Mouse (Mus musculus): ENCODE results near the gene Tnnt1. TPM values are rescaled to one million over a fixed set of nuclear protein-coding genes. Genes with fewer than 3 reads are reported as not detected.

Gene Tnnt1
- total RNA-seq, 2 experiments from 2014 or later = 7.4 to 9.2 TPM

DNA sequence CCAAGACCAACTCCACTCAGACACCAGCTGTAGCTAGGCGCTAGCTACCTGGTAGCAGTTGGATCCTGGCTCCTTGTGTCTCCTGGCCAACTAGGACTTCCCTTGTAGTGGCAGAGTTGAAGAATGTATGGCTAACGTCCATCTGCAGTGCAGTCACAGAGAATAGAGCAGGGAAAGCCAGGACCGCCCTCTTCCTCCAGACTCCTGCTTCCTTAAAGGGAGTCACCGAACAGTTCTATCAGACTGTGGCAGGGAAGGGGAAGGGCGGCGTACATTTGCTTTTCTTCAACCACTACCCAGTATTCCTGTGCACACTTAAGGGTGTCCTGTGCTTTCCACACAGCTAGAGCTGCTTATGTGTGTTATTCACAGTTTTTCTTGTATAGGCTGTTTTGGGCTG, 24.9 kb downstream of the Tnnt1 start:
- Histone ChIP-seq H3K4me3 (no peak overlapping the region), H3K27ac (no peak overlapping the region)
- no peak for DNase-seq (ENCODE audit: extremely low spot score in 1 of 2, low spot score in 2 of 2)
- intact Hi-C loops (cut with DNase I) = no loop called here
- no peak for TF ChIP-seq CTCF (IDR thresholded peaks at IDR 0.05)

DNA sequence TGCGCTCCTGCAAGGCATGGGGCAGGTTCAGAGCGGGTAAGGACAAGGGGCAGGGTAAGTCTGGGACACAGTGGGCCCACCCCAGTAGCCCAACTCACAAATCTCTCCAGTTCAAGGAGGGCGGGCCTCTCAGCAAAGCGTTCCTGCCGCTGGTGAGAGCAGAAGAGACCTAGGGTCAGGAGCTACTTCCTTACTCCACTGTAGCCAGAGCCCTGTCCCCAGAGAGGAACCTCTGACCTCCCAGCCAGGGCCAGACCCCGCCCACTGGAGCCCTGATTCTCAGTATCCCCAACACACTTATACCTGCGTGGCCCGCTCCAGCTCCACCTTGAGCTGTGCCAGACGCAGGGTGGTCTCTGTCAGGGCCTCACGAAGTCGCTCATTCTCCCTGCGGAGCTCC, 33.9 kb downstream of the Tnnt1 start:
- no peak overlapping the region for H3K4me3 ChIP-seq
- no peak for TF ChIP-seq CTCF (IDR thresholded peaks at IDR 0.05)
- no peak for DNase-seq (ENCODE audit: extremely low spot score in 1 of 2, low spot score in 2 of 2)
- no peak overlapping the region for H3K27ac ChIP-seq
- intact Hi-C loops (cut with DNase I) = no loop called here

DNA sequence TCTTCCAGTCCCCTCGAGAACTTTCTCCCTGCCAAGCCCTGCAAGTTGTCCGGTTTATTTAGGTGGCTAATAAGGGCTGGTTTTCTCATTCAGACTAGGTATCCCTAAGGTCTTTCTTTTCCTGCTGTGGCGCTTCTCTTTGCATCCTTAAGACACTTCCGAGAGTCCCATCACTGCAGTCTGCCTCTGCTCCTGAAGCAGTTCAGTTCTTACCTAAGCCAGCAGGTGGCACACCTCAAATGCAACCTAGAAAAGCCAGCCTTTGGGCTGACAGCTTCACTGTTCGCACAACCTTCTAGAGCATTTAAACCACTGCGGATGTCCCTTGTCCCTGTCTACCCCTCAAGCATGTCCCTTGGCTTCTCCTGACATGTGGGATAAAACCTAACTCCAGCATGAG, 36.5 kb downstream of the Tnnt1 start:
- H3K4me3 ChIP-seq = no peak overlapping the region
- intact Hi-C loops (cut with DNase I) = loop anchor here (2.0 kb wide), 1 partner anchor 19 kb away; no protein-coding TSS in a partner anchor
- peak; percentile 68 for TF ChIP-seq CTCF (IDR thresholded peaks at IDR 0.05)
- H3K27ac ChIP-seq = no peak overlapping the region
- DNase-seq (ENCODE audit: extremely low spot score in 1 of 2, low spot score in 2 of 2) = peak in 1 of 2 experiments; percentile 52

DNA sequence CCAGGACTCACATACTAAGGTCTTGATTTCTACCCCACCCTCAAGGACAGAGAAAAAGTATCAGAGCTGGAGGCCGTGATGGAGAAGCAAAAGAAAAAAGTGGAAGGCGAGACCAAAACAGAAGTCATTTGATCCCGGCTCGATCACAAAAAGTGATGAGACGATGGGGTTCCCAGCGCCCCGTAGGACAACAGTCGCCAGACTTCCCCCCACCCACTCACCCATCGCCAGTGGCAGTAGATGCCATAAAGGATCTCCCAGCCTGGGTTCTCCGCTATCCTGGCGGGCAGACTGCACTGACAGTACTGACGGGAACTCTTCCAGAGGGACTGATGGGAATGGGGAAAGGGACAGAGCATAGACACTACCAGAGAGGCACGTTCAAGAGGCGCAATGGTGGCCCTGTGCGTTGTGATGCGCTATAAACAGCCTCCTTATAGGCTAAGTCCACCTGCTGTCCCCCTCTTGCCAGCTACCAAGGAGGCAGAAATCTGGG, 37.3 kb downstream of the Tnnt1 start:
- intact Hi-C loops (cut with DNase I) = loop anchor here (2.0 kb wide), 1 partner anchor 20 kb away; no protein-coding TSS in a partner anchor
- no peak for TF ChIP-seq CTCF (IDR thresholded peaks at IDR 0.05)
- H3K27ac ChIP-seq = peak overlapping the region; percentile 53; the same call in 1 of the 2 replicates
- no peak for DNase-seq (ENCODE audit: extremely low spot score in 1 of 2, low spot score in 2 of 2)
- H3K4me3 ChIP-seq = peak overlapping the region; percentile 55

DNA sequence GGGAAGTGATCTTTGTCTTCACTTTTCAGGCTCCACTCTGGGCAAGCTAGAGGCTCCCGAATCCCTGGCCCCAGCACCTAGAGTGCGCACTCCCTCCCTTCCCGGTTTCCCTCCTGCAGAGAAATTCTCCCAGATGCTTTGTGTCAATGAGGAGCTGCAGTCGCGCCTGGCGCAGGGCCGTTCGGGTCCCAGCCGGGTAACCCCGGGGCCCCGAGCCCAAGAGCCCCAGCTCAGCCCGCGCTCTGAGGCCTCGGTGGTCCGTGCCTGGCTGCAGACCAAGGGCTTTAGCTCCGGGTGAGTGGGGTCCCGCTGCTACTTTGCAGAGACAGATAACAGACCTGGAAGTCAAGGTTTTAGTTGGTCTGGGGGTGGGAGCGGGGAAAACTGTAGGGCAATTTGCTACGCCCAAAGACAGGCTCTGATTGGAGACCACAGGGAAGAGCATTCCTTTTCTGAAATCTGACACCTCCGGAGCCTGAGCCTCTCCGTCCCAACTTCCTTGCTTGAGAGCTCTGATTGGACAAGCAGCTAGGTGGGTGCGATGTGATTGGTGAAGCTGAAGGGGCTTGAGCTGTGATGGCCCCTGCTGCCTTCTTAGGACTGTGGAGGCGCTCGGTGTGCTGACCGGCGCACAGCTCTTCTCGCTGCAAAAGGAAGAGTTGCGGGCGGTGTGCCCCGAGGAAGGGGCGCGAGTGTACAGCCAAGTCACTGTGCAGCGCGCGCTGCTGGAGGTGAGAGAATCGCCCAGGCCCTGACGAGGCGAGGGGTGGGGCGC, 38.0 kb downstream of the Tnnt1 start:
- peak; percentile 43 to 52 for DNase-seq (ENCODE audit: extremely low spot score in 1 of 2, low spot score in 2 of 2)
- Histone ChIP-seq H3K4me3 (peak overlapping the region; percentile 55), H3K27ac (peak overlapping the region; percentile 58)
- intact Hi-C loops (cut with DNase I) = loop anchor here (2.0 kb wide), 1 partner anchor 21 kb away; no protein-coding TSS in a partner anchor
- no peak for TF ChIP-seq CTCF (IDR thresholded peaks at IDR 0.05)

DNA sequence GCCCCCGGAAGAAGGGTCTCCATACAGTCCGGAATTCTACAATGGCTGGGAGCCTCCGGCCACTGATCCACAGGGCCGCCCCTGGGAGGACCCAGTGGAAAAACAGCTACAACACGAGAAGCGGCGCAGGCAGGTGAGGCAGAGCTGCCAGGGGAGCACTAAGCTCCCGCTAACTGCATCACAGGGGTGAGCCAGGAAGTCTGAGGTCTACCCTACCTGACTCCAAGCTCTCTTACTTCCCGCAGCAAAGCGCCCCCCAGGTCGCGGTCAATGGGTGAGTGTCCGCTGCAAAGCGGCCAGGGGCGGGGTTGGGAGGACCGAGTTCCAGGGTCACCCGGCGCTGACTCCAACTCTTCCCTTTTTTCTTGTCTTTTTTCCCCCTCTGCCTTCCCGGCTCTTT, 42.2 kb downstream of the Tnnt1 start:
- intact Hi-C loops (cut with DNase I) = loop anchor here (5.0 kb wide), 3 partner anchors 327 to 872 kb away; partner anchors contain the start of gene Tmc4
- no peak for DNase-seq (ENCODE audit: extremely low spot score in 1 of 2, low spot score in 2 of 2)
- Histone ChIP-seq H3K4me3 (no peak overlapping the region), H3K27ac (no peak overlapping the region)
- no peak for TF ChIP-seq CTCF (IDR thresholded peaks at IDR 0.05)

DNA sequence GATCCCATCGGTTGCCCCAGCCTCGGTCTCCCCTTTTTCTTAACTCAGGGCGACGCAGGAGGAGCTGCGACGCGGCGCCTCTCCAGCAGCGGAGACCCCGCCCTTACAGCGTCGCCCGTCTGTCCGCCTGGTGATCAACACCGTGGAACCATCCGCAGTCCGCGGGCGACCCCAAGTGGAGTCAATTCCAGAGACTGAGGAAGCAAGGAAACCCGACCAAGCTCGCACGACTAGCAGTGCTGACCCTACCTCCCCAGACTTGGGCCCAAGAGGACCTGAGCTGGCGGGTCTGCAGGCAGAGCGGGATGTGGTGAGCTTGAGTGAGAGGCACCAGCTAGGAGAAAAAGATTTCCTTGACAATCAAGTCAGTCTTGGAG, 45.0 kb downstream of the Tnnt1 start:
- intact Hi-C loops (cut with DNase I) = loop anchor here (2.0 to 5.0 kb wide), 4 partner anchors 40 to 869 kb away; partner anchors contain the start of gene Tmc4
- peak; percentile 71 for TF ChIP-seq CTCF (IDR thresholded peaks at IDR 0.05)
- Histone ChIP-seq H3K27ac (no peak overlapping the region; the same call in 1 of the 2 replicates), H3K4me3 (peak overlapping the region; percentile 60)
- peak; percentile 88 to 89 for DNase-seq (ENCODE audit: extremely low spot score in 1 of 2, low spot score in 2 of 2)

DNA sequence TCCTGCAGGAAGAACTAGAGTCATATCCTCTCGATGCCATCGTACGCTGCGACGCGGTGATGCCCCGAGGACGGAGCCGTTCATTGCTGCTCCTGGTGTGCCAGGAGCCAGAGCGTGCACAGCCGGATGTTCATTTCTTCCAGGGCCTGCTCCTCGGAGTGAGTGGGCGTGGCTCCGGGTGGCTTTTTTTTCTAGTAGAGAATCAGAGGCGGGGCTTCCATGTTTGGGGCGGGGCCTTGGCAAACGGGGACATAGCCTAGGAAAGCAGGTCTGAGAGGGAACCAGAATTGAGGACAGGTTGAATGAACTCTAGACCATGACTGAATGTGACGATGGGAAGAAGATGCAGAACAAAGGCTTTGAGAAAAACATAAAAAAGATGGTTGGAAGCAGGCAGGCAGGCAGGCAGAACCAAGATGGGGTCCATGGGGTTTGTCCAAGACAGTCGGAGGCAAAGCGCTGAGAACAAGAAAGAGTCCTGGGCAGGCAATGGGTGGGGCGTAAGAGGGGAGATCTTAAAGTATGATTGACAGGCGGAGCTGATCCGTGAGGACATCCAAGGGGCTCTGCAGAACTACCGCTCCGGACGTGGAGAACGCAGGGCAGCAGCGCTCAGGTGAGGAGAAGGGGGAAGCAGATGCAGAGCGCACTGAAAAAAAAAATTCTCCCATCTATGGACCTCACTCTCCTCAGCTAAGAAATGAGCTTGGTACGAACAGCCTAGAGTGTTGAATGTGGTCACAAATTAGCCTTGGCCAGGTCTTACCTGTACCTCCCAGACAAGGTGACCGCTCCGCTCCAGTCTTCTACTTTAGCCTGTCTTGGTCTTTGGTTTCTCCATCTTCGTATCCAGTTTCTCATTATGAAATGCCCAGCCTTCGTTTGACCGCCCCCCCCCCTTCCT, 45.7 kb downstream of the Tnnt1 start:
- intact Hi-C loops (cut with DNase I) = loop anchor here (2.0 to 5.0 kb wide), 4 partner anchors 40 to 868 kb away; partner anchors contain the start of gene Tmc4
- DNase-seq (ENCODE audit: extremely low spot score in 1 of 2, low spot score in 2 of 2) = peak; percentile 56 to 63
- peak overlapping the region; percentile 60 for H3K4me3 ChIP-seq
- no peak for TF ChIP-seq CTCF (IDR thresholded peaks at IDR 0.05)
- H3K27ac ChIP-seq = peak overlapping the region; percentile 5; the same call in 1 of the 2 replicates

DNA sequence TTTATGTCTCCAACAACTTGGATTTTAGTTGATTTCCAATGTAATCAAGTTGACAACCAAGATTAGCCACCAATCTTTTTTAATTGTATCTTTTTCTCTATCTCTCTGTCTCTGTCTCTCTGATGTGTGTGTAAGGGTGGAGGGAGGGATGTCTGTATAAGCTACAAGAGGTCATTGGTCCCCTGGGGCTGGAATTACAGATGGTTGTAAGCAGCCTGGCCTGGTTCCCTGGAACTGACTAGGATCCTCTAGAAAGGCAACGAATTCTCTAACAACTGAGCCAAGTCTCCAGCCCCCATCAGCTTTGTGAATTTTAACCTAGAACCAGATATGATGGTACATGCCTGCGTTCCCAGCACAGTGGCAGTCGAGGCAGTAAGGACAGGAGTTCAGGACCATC, 48.4 kb downstream of the Tnnt1 start:
- no peak overlapping the region for H3K27ac ChIP-seq
- intact Hi-C loops (cut with DNase I) = no loop called here
- no peak overlapping the region for H3K4me3 ChIP-seq
- DNase-seq (ENCODE audit: extremely low spot score in 1 of 2, low spot score in 2 of 2) = no peak
- TF ChIP-seq CTCF (IDR thresholded peaks at IDR 0.05) = no peak

DNA sequence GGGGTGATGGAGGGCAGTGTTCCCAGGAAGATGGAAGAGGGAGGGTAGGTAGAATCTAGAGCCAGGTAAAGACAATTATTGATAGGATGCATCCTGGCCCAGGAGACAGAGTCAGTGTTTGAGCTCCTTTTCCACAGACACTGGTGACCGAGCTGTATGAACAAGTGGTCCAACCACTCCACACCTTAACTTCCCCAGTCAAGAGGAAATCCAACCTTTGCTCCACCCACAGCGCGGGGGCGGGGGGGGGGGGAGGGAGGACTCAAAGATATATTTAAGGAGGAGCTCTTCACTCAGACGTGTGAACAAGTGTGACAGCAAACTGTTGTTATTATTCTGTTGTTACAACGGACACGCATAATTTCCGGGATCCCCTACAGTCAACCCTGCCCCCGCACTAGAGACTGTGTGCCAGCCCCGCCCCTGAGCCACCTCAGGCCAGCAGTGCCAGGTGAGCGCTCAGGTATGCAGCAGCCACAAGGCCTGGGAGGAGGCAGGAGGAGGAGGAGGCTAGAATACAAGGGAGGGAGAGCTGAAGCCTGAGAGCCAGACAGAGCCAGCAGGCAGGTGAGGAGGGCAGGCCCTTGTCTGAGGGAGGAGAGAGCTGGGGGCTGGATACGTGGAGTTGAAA, 51.9 kb downstream of the Tnnt1 start:
- no peak overlapping the region for H3K4me3 ChIP-seq
- no peak for DNase-seq (ENCODE audit: extremely low spot score in 1 of 2, low spot score in 2 of 2)
- intact Hi-C loops (cut with DNase I) = no loop called here
- H3K27ac ChIP-seq = no peak overlapping the region
- TF ChIP-seq CTCF (IDR thresholded peaks at IDR 0.05) = no peak
